Mouse (Mus musculus): ENCODE results near the gene Nup107.
A peak's percentile ranks its signal among the peaks of the same experiment; 100 is the strongest.

Nup107 gene

DNA sequence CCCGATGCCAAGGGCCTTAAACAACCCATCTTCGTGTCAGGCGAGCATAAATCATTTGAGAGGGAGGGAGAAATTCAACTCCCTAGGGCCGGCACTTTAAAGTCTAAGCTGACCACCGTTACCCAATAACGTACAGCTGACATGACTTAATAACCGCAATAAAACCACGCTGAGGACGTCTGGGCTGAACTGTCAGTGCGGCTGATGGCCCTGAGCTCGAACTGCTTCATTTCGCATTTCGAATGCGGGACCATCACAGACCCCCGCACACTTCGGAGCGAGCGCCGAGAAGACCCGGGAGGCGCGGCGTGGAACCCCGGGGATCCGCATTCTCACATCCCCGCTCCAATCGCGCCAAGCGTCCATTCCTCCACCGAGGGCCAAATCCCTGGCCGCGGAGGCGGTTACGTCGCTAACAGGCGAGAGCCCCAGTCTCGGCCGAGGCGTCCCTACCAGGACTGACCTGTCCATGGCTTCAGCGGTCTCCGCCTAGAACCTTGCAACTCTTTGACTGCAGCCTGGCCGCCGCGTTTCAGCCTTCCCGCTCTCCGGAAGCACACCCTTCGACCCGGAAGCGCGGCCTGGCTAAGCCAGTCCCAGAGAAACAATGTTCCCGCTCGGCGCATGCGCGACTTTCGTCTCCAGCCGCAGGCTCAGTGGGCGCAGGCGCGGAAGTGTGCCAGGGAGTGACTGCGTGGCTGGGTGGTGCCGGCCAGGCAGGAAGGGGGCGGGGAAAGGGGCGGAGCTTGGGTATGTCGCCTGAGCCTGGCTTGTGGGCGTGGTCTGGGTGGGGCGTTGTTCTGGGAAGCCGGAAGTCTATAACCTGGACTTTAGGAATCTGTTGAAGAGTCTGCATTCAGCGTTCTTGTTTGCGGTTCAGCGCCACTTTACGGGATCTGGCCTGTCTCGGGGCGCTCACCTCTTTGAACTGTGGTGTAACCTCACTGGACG, at the start of gene Nup107:
Nup107 (minus strand) TSS at position 565 of the 951 bp plus-strand sequence.
- DNase-seq: peak; percentile 100

DNA sequence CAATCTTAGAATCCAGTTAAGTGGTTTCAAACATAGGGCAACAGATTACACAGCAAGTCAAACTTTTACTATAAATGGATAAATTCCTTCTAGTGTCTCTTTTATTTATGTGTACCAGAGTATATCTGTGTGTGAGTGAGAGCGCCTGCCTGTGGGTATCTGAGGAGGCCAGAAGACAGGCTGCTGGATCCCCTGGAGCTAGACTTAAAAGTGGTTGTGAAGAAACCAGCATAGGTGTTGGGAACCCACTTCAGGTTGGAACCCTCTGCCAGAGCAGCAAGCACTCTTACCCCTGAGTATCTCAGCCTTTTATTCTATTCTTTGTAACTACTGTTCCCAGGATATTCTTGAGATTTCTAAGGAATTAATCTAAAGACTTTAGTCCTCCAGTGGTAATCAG, 49.3 kb upstream of the Nup107 start:
- DNase-seq: no peak

DNA sequence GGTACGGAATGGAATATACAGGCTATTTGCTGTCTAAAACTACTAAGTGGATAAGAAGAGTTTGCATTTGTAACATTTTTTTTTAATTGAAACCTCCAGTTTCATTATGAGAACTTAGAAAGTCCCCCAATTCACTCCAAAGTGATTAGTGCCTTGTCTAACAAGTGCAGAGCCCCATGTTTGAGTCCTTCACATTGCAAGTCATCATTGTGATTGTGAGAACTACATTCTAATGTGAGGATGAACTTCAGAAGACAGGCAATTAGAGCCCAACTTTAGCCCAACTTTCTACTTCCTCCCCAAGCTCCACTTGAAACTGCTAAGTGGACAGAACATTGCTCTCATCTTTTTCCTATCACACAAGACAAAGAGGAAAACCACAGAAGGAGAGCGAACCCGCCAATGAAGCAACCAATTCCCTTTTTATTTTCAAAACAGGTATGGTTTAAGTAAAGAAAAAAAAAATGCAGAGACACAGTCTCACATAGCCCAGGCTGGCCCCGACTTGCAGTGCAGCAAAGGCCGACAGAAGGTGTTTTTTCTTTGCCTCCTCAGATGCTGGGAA, 48.0 kb upstream of the Nup107 start:
- DNase-seq: no peak

DNA sequence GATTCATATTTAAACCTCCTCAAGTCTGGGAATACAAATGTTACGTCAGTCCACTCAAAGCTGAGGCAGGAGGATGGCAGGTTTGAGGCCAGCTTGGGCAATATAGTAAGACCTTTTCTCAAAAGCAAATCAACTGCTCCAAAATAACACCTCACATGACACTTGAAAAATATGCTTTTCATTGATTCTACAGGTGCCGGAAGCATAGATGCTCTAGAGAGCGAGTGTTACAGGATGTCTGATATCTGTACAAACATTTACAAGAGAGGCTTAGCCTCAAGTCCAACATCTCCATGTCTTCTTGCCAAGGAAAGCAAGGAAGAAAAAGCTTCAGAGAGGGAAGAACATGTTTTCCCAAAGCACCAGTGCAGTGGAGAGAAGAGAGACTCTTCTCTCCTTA, 47.2 kb upstream of the Nup107 start:
- no peak for DNase-seq

DNA sequence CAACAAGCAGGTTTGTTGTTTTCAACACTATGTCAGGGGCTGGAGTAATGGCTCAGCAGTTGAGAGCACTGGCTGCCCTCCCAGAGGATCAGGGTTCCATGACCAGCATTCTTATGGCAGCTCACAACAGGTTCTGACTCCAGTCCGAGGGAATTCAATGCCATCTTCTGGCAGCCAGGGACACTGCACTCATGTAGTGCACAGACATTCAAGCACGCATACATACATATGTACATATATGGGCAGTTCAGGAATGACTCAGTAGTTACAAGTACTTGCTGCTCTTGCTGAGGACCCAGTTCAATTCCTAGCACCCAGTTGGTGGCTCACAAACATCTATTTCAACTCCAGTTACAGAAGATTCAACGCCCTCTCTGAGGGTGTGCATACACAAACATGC, 46.4 kb upstream of the Nup107 start:
- DNase-seq: no peak

DNA sequence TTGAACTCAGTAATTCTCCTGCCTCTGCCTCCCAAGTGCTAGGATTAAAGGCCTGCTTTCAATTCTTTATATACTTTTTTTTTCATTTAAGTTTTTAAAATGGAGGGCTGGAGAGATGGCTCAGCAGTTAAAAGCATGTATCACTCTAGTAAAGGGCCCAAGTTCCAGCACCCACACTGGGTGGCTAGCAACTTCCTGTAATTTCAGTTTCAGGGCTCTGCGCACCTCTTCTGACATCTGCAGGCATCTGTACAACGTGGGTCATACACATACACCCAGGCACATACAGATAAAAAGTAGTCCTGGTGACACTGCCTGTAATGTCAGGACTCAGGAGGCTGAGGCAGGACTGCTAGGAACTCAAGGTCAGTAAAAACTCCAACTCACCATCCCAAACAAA, 43.8 kb upstream of the Nup107 start:
- DNase-seq: no peak

DNA sequence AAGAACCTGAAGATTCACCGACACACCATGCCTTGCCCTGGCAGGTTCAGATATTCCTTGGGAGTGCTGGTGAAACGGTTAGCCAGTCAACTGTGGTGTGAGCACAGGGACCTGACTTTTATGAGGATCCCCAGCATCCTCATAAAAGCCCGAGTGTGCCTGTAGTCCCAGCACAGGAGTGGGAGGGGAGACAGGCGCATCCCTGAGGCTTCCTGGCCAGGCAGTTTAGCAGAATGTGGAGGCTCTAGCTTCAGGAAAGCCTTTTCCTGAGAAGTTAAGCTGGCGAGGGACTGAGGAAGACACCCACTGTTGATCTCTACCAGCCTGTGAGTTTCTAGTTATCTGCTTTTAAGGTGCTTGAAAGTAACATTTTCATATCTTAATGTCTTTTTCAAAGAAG, 42.9 kb upstream of the Nup107 start:
- no peak for DNase-seq

DNA sequence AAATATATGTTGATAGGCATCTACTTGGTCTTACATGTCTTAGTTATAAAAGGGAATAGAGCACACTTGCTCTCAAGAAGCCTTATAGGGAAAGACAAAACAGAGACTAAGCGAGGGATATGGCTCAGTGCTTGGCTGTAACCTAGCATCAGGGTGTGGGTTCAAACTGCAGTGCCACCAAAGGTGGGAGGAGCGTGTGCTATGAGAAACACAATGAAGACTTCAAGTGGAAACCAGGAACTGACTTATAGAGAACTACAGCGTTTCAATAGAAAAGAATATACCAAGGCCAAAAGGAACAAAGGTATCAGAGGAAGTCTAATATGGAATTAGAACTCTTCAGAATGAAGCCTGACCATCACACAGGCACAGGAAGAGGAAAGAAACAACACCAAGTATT, 38.3 kb upstream of the Nup107 start:
- DNase-seq: no peak

DNA sequence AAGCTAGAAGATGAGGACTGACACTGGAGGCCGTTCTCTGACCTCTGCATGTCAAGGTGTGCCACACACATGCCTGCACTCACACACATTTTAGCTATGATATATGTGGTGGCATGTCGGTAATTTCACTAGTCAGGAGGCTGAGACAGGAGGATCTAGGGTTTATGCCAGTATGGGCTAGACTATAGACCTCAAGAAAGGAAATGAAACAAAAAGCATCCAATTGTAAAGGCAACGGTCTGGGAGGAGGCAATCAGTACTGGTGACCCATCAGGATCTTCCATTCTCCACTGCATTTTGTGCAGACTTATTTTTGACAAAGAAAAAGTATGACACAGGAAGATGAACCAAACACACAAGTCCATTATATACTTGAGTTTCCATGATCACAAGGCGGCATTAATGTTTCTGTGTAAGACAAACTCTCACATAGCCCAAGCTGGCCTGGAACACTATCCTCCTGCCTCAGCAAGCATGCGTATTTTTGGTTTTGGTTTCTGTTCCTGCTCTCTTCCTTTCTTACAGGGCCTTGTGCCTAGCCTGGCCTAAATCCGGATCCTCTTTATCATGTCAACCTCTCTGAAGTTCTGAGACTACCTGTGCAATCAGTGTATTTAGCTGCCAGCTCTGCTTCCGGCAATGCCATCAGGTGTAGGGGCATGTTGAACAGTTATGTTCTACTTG, 37.1 kb upstream of the Nup107 start:
- no peak for DNase-seq

DNA sequence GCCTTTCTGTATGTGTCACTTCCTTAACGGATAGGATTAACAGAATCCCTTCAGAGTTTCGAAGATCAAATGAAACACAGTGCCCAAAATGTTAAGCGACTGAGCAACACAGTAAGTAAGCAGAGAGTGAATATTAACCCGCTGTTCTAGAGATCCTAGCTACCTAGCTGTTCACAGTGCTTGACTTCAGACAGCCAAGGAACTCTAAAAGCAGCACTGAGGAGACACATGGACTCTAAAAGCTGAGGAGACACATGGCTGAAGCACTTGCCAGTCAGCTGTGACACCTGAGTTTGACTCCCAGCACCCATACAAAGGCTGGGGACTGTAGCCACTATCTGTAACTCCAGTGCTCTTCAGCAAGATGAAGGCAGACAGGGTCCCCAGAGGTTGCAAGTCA, 36.5 kb upstream of the Nup107 start:
- DNase-seq: no peak

DNA sequence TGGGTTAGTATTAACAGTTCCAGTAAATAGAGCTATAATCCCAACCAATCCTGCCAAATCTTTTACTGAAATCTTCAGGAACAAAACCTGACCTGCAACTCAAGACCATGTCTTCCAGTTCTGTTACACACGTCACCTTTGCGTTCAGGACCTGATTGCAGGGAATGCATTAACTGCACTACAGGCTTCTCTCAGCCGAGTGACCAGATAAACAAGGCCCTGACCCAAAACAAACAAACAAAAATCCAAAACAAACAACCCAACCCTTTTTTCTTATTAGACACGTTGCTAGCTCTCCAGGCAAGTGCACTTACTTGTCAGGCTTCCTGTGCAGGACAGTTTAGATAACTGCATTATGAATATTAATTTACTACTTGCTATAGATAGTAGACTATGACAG, 36.0 kb upstream of the Nup107 start:
- DNase-seq: no peak

DNA sequence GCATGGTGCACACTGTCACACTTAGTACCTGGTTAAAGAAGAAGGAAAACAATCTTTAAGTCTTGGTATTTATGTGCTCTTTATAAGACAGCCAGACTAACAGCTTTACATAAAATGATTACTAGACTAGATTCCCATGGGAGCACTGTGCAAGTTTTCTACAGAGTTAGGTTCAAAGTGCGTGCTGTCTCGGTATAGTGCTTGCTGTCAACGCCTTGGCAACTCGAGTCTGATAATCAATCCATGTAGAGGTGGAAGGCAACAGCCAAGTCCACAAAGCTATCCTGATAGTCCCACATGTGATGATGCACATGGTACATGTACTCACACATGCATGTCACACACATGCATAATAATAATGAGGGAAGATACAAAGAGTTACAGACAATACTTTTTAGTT, 32.1 kb upstream of the Nup107 start:
- DNase-seq: no peak

DNA sequence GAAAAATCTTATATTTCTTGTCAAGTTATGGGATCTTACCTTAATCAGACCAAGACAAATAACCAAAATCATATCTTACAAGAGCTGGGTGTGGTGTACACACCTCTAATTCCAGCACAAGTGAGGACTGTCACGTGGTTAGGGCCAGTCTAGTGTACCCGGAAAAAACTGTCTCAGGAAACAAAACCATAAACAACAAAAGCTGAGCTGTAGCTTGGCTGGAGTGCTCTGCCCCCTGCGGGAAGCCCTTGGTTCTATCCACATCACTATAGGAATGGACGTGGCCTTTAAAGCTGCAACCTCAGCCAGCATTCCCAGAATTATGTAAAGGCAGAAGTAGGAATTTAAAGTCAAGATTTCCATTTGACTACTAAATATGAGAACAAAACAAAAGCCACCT, 31.6 kb upstream of the Nup107 start:
- no peak for DNase-seq

DNA sequence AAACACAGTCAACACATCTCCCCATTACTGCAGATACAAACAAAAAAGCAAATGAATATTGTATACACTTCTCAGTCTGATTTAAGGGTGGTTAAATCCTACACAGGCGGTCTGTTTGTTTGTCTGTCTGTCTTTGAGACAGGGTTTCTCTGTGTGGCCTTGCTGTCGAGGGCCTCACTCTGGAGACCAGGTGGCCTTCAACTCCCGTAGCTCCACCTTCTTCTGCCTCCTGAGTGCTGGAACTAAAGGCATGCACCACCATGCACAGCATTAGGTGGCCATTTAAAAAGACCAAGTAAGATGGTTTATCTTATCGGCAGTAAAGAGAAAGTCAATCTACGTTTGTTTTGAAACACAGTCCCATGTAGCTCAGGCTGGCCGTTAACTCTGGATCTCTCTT, 30.8 kb upstream of the Nup107 start:
- DNase-seq: no peak

DNA sequence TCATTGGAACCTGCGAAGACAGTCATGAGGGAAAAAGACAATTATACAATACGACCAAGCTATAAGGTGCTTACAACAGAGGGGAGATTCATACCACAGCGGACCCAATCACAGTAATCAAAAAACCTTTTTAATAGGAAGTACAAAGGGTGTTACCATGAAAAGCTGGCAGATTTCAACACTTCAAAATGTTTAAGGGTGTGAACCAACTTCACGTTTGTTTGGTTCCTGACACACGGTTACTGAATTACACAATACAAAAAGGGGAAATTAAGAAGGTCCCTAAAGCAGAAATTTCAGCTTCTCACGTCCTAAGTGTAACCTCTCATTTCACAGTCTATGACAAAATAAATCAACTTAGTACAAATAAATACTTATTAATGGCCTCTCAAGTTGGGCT, 26.1 kb upstream of the Nup107 start:
- no peak for DNase-seq

DNA sequence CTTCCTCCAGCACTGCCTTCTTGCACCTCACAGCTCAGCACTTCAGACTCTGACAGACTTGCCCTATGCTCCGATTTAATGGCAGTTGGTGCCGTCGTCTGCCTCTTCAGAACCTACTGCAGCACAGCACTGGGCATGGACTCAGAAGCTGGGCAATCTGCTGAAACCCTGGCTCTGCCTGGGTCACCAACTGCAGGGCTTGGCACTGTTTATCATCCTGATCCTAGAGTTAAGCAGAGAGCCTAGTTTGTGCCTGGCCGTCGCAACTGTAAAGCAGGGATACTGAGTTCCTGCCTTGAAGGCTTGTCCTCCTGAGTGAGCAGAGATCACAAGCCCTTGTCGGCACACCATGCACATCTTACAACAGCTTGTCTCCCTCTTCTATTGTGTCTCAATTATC, 24.2 kb upstream of the Nup107 start:
- no peak for DNase-seq

DNA sequence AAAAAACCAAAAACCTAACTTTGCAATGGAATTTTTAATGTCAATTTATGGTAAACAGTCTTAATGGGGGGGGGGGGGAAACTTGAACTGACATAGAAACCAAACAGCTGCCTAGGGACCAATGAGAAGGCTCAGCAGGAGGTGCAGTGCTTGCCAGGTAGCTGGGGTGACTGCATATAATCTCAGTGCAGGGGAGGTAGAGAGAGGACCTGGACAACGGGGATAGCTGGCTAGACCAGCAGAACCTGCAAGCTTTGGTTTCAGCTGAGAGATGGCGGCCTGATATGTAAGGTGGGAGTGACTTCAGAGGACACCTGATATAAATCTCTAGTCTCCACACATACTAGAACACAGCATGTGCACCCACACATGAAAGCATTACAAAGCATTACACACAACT, 20.0 kb upstream of the Nup107 start:
- no peak for DNase-seq

DNA sequence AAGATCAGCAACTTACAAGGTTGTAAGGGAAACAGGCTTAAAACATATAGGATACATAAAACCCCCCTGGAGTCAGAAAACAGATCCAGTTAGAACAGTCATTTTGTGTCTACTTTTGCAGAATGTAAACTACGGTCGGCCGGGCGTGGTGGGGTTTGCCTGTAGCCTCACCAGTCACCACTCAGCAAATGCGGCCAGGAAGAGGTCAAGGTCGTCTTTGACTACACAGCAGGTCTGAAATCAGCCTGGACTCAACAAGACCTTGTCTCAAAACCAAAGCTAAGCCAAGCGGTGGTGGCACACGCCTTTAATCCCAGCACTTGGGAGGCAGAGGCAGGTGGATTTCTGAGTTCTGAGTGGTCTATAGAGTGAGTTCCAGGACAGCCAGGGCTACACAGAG, 19.1 kb upstream of the Nup107 start:
- no peak for DNase-seq

DNA sequence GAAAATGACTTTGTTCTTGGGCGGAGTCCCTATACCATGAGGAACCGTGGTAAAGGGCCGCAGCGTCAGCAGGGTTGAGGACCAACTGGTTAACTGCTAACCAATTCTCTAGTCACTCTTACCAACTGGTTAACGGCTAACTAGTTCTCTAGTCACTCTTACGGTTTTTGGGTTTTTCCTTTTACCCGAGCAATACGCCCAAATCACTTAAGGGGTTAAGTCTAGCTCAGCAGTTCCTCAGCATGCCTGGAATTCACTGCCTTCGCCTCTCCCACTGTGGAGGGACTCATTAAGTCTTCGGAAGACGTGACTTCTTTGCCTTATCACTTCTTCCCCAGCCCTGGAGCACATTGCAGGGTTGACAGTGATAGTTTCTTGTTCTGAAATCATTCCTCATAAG, 18.0 kb upstream of the Nup107 start:
- no peak for DNase-seq

DNA sequence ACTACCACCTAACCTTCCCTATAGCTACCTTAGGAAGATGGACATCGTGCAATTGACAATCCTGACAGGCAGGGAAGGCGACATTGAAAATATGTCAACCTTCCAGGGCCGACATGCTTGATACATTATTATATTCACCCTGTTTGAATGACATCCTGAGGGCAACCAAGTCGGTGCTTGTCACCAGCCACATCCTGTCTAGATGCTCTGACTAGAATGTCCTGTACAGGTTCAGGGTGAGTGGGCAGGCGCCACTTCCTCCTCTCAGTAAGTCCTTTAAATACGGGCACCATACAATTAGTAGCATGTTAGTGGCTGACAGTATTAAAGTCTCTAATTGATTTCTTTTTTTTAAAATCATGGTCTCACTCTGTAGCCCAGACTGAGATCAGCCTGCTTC, 15.6 kb upstream of the Nup107 start:
- no peak for DNase-seq

DNA sequence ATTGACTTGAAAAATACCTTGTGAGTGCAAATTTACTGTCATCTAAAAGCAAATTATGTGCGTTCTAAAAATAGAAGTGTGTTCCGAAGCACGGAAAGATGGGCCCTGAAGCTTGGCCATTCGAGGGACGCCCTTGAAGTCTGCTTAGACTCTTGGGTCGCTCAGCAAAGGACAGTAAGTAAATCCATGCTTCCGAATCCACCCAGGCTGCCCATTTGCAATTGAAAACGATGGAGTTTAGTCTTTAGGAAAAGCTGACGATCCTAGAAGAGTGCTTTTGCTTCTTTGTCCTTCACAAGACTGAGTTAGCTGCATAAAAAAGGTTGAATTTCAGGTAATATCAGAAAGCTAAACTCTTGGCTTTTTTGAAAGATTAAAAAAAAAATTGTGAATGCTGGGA, 13.4 kb upstream of the Nup107 start:
- no peak for DNase-seq

DNA sequence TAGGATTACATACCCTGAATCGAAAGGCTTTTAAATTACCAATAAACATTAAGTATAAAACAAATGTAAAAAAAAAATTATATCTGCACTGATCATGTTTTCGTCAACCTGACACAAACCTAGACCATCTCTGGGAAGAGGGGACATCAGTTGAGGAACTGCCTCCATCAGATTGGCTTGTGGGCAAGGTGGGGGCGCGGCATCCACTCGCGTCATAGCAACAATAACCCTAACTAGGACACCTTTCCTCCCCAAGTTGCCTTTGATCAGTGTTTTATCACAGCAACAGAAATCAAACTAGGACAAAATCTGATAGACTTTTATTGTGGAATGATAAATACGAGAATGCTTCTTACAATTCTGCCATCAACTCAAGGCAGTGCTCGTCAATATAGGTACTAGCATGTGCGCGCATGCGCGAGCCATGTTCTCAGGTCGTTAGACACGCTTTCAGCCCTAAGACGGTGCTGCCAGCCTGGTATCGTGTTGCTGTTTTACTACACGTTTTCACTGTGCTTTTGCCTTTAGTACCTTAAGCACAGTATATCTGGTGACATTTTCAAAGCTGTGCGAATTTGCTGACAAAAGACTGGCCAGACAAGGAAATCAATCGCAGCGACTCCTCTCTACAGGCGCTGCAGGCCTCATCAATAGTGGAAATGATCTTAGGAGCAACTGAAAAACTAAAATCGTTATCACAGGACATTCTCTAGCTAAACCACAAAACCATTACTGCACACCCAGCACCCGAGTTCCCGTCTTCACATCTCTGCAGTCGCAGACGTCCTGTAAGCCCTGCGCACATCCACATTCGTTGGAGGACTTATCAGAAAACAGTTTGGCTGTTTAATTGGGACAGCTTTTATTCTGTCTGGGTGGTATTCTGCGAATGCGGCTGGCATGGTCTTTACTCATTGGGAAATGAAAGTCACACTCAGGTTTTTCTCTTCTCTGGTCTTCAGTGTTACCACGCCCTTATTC, 11.7 kb upstream of the Nup107 start:
- DNase-seq: no peak

DNA sequence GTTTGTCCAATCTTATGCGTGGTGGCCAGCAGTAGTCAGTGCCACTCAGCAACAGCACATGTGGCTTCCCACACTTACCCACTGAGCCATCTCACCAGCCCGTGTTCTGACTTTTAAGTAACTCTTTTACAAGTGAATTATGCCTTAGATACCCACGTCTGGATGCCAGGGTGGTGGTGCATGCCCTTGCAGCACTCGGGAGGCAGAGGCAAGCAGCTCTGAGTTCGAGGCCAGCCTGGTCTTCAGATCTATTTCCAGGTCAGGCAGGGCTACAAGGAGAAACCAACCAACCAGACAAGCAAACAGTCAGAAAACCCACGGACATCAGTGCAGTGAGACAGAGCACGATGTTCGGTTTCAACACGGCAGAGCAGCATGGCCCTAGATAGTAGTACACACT, 9.4 kb upstream of the Nup107 start:
- no peak for DNase-seq
